Mouse (Mus musculus): Measurements from ENCODE around the gene Gm12253. TPM values are rescaled to one million over a fixed set of nuclear protein-coding genes. Genes with fewer than 3 reads are reported as not detected.

The Gm12253 gene
- polyA plus RNA-seq (2015; fragmentation: Nextera tagmentation; extraction: Ambion mirVana) = not detected in 2 replicates

GRCm38 (mm10) chr11:58432259-58432658 lies at the start of gene Gm12253:
TSS of gene Gm12253 (plus strand) at chr11:58432559.
- Histone ChIP-seq H3K9ac (ENCODE audit: low read length) (no peak within 1 kb of the TSS), H3K36me3 (ENCODE audit: control insufficient read depth, insufficient read depth) (no peaks in the 10 kb centered on the region), H3K27ac (ENCODE audit: low read length) (no peak within 1 kb of the TSS), H3K27me3 (ENCODE audit: control insufficient read depth, insufficient read depth, low read length) (no peaks in the 10 kb centered on the region), H3K4me1 (ENCODE audit: control insufficient read depth, insufficient read depth, low read length) (no peaks in the 10 kb centered on the region), H3K9me3 (replicated peaks; ENCODE audit: control insufficient read depth, low read length) (no peaks in the 10 kb centered on the region), H3K4me2 (ENCODE audit: low read depth, low read length) (no peak within 1 kb of the TSS), H3K4me3 (ENCODE audit: low read length) (no peak within 1 kb of the TSS)
- ATAC-seq (replicated peaks; ENCODE audit: extremely low read depth, insufficient read depth, low FRiP score) = no peak
- 80% methylated on average over 3 of the region's 3 CpGs for WGBS

GRCm38 (mm10) chr11:58399985-58400645 lies 32.2 kb upstream of the Gm12253 start:
- WGBS = 58% methylated on average over 6 of the region's 6 CpGs
- no peak for ATAC-seq (replicated peaks; ENCODE audit: extremely low read depth, insufficient read depth, low FRiP score)
- no peaks in the 10 kb centered on the region for H3K9me3 ChIP-seq (replicated peaks; ENCODE audit: control insufficient read depth, low read length)
- no peaks in the 10 kb centered on the region for H3K4me1 ChIP-seq (ENCODE audit: control insufficient read depth, insufficient read depth, low read length)
- no peak overlapping the region for H3K4me2 ChIP-seq (ENCODE audit: low read depth, low read length)
- no peak overlapping the region for H3K27ac ChIP-seq (ENCODE audit: low read length)
- no peak overlapping the region for H3K9ac ChIP-seq (ENCODE audit: low read length)
- H3K27me3 ChIP-seq (ENCODE audit: control insufficient read depth, insufficient read depth, low read length) = no peaks in the 10 kb centered on the region
- no peak overlapping the region for H3K4me3 ChIP-seq (ENCODE audit: low read length)
- no peaks in the 10 kb centered on the region for H3K36me3 ChIP-seq (ENCODE audit: control insufficient read depth, insufficient read depth)

- Histone ChIP-seq H3K9me3 (replicated peaks; ENCODE audit: control insufficient read depth, low read length) (no peaks in the 10 kb centered on the region), H3K4me3 (ENCODE audit: low read length) (no peak overlapping the region), H3K36me3 (ENCODE audit: control insufficient read depth, insufficient read depth) (no peaks in the 10 kb centered on the region), H3K27ac (ENCODE audit: low read length) (no peak overlapping the region), H3K4me1 (ENCODE audit: control insufficient read depth, insufficient read depth, low read length) (no peaks in the 10 kb centered on the region), H3K9ac (ENCODE audit: low read length) (no peak overlapping the region), H3K27me3 (ENCODE audit: control insufficient read depth, insufficient read depth, low read length) (no peaks in the 10 kb centered on the region), H3K4me2 (ENCODE audit: low read depth, low read length) (no peak overlapping the region)
- 57% methylated on average over 5 of the region's 5 CpGs for WGBS
- no peak for ATAC-seq (replicated peaks; ENCODE audit: extremely low read depth, insufficient read depth, low FRiP score)
Measured at GRCm38 (mm10) chr11:58400655-58401054, 31.7 kb upstream of the Gm12253 start.

GRCm38 (mm10) chr11:58408066-58408465 lies 24.3 kb upstream of the Gm12253 start:
- Histone ChIP-seq H3K36me3 (ENCODE audit: control insufficient read depth, insufficient read depth) (no peaks in the 10 kb centered on the region), H3K9me3 (replicated peaks; ENCODE audit: control insufficient read depth, low read length) (no peaks in the 10 kb centered on the region), H3K4me3 (ENCODE audit: low read length) (no peak overlapping the region), H3K27me3 (ENCODE audit: control insufficient read depth, insufficient read depth, low read length) (no peaks in the 10 kb centered on the region), H3K4me2 (ENCODE audit: low read depth, low read length) (no peak overlapping the region), H3K9ac (ENCODE audit: low read length) (no peak overlapping the region), H3K27ac (ENCODE audit: low read length) (no peak overlapping the region), H3K4me1 (ENCODE audit: control insufficient read depth, insufficient read depth, low read length) (no peaks in the 10 kb centered on the region)
- 68% methylated on average over 3 of the region's 3 CpGs for WGBS
- no peak for ATAC-seq (replicated peaks; ENCODE audit: extremely low read depth, insufficient read depth, low FRiP score)

GRCm38 (mm10) chr11:58418336-58418735 lies 14.0 kb upstream of the Gm12253 start:
- H3K27ac ChIP-seq (ENCODE audit: low read length) = no peak overlapping the region
- no peak overlapping the region for H3K4me2 ChIP-seq (ENCODE audit: low read depth, low read length)
- no peaks in the 10 kb centered on the region for H3K4me1 ChIP-seq (ENCODE audit: control insufficient read depth, insufficient read depth, low read length)
- no peak for ATAC-seq (replicated peaks; ENCODE audit: extremely low read depth, insufficient read depth, low FRiP score)
- no peak overlapping the region for H3K9ac ChIP-seq (ENCODE audit: low read length)
- WGBS = 47% methylated on average over 3 of the region's 3 CpGs
- H3K36me3 ChIP-seq (ENCODE audit: control insufficient read depth, insufficient read depth) = no peaks in the 10 kb centered on the region
- H3K4me3 ChIP-seq (ENCODE audit: low read length) = no peak overlapping the region
- H3K27me3 ChIP-seq (ENCODE audit: control insufficient read depth, insufficient read depth, low read length) = no peaks in the 10 kb centered on the region
- H3K9me3 ChIP-seq (replicated peaks; ENCODE audit: control insufficient read depth, low read length) = no peaks in the 10 kb centered on the region

GRCm38 (mm10) chr11:58420815-58421214 lies 11.5 kb upstream of the Gm12253 start, which contains the start of gene 1810065E05Rik:
TSS of gene 1810065E05Rik (plus strand) at chr11:58421111.
- no peak for ATAC-seq (replicated peaks; ENCODE audit: extremely low read depth, insufficient read depth, low FRiP score)
- WGBS = 53% methylated on average over 1 of the region's 1 CpGs
- Histone ChIP-seq H3K27ac (ENCODE audit: low read length) (no peak within 1 kb of the TSS), H3K36me3 (ENCODE audit: control insufficient read depth, insufficient read depth) (no peaks in the 10 kb centered on the region), H3K27me3 (ENCODE audit: control insufficient read depth, insufficient read depth, low read length) (no peaks in the 10 kb centered on the region), H3K9me3 (replicated peaks; ENCODE audit: control insufficient read depth, low read length) (no peaks in the 10 kb centered on the region), H3K9ac (ENCODE audit: low read length) (no peak within 1 kb of the TSS), H3K4me1 (ENCODE audit: control insufficient read depth, insufficient read depth, low read length) (no peaks in the 10 kb centered on the region), H3K4me3 (ENCODE audit: low read length) (no peak within 1 kb of the TSS), H3K4me2 (ENCODE audit: low read depth, low read length) (no peak within 1 kb of the TSS)

- ATAC-seq (replicated peaks; ENCODE audit: extremely low read depth, insufficient read depth, low FRiP score) = no peak
- 52% methylated on average over 5 of the region's 5 CpGs for WGBS
- Histone ChIP-seq H3K27ac (ENCODE audit: low read length) (no peak overlapping the region), H3K9me3 (replicated peaks; ENCODE audit: control insufficient read depth, low read length) (no peaks in the 10 kb centered on the region), H3K4me3 (ENCODE audit: low read length) (no peak overlapping the region), H3K9ac (ENCODE audit: low read length) (no peak overlapping the region), H3K36me3 (ENCODE audit: control insufficient read depth, insufficient read depth) (no peaks in the 10 kb centered on the region), H3K4me1 (ENCODE audit: control insufficient read depth, insufficient read depth, low read length) (no peaks in the 10 kb centered on the region), H3K27me3 (ENCODE audit: control insufficient read depth, insufficient read depth, low read length) (no peaks in the 10 kb centered on the region), H3K4me2 (ENCODE audit: low read depth, low read length) (no peak overlapping the region)
Measured at GRCm38 (mm10) chr11:58437866-58438265, 5.5 kb downstream of the Gm12253 start.

GRCm38 (mm10) chr11:58452759-58453158 lies 20.4 kb downstream of the Gm12253 start, which contains the start of gene Lypd9:
TSS of gene Lypd9 (minus strand) at chr11:58452923.
- H3K9ac ChIP-seq (ENCODE audit: low read length) = no peak within 1 kb of the TSS
- H3K4me2 ChIP-seq (ENCODE audit: low read depth, low read length) = no peak within 1 kb of the TSS
- H3K4me3 ChIP-seq (ENCODE audit: low read length) = no peak within 1 kb of the TSS
- H3K27ac ChIP-seq (ENCODE audit: low read length) = no peak within 1 kb of the TSS
- H3K27me3 ChIP-seq (ENCODE audit: control insufficient read depth, insufficient read depth, low read length) = no peaks in the 10 kb centered on the region
- H3K4me1 ChIP-seq (ENCODE audit: control insufficient read depth, insufficient read depth, low read length) = no peaks in the 10 kb centered on the region
- 96% methylated on average over 9 of the region's 9 CpGs for WGBS
- no peak for ATAC-seq (replicated peaks; ENCODE audit: extremely low read depth, insufficient read depth, low FRiP score)
- no peaks in the 10 kb centered on the region for H3K36me3 ChIP-seq (ENCODE audit: control insufficient read depth, insufficient read depth)
- H3K9me3 ChIP-seq (replicated peaks; ENCODE audit: control insufficient read depth, low read length) = peaks cover 4% of the 10 kb centered on the region; the same call in 1 of the 2 replicates

GRCm38 (mm10) chr11:58453592-58453991 lies 21.2 kb downstream of the Gm12253 start:
- WGBS = 44% methylated on average over 4 of the region's 4 CpGs
- Histone ChIP-seq H3K4me2 (ENCODE audit: low read depth, low read length) (no peak overlapping the region), H3K27ac (ENCODE audit: low read length) (no peak overlapping the region), H3K9ac (ENCODE audit: low read length) (no peak overlapping the region), H3K27me3 (ENCODE audit: control insufficient read depth, insufficient read depth, low read length) (no peaks in the 10 kb centered on the region), H3K4me1 (ENCODE audit: control insufficient read depth, insufficient read depth, low read length) (no peaks in the 10 kb centered on the region), H3K4me3 (ENCODE audit: low read length) (no peak overlapping the region), H3K9me3 (replicated peaks; ENCODE audit: control insufficient read depth, low read length) (0 out of 2 replicates have a peak, but pooled peaks cover 2% of the 10 kb centered on the region), H3K36me3 (ENCODE audit: control insufficient read depth, insufficient read depth) (no peaks in the 10 kb centered on the region)
- ATAC-seq (replicated peaks; ENCODE audit: extremely low read depth, insufficient read depth, low FRiP score) = no peak

Measured in heart, embryonic 16.5 days (tissue).